Mouse (Mus musculus) lung, postnatal 25 days (tissue): ENCODE data around the gene Apoc2.
A peak's percentile ranks its signal among the peaks of the same experiment; 100 is the strongest.

Source experiments
- DNase-seq: peaks from one replicate; pipeline ENCODE4 v3.0.0; 2022; ENCODE audit warnings: low spot score

The Apoc2 gene

DNA sequence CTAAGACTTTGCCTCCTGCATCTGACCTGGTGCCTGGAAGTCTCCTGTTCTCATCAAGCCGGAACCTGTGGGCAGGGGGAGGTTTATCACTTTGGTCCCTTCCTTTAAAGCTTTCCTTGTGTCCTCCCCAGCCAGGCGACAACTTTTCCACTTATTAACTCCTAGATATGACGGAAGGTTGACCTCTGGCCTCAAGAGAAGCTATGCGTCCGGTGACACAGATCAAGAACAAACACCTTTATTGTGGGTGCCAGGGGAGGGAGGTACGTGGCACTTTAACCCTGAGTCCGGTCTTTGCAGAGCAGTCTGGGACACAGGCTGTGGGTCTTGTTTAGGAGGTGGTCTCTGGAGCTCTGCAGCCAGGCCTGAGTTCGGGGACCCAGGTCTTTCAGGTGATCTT, at the start of gene Apoc2:
Apoc2 (minus strand) TSS at position 70 of the 400 bp plus-strand sequence.
- DNase-seq, result no peak

DNA sequence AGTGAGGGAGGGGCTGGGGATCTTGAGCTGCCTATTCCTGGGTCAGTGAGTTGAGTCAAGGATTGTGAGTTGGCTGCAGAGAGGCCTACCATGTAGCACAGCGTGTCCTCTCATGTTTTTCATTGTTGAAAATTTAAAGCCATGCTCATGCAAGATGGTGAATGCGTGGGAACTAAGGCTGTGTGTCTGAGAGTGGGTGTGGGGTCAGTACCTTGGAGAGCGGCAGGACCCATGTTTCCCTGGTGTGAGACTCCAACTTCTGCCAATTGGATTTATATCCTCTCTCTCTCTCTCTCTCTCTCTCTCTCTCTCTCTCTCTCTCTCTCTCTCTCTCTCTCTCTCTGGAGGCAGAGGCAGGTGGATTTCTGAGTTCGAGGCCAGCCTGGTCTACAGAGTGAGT, 48.8 kb upstream of the Apoc2 start:
- DNase-seq, result no peak

DNA sequence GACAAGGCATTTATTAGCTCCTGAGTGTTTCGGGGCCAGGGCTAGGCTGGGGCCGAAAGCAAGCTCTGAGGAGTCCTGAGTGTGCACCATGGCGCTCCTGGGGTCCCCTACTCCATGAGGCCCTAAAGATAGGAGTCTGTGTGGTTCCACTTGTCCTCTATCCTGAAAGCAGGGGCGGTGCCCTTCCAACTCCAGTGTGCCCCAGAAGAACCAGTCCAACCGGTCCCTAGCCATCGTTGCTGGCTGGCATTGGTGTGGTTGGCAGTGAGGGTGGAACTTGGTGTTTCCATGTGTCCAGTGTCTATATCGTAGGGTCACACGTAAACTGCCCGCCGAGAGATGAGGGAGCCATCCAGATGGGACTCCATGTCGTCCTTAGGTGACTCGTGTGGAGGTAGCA, 46.4 kb upstream of the Apoc2 start:
- peak; percentile 83 for DNase-seq

DNA sequence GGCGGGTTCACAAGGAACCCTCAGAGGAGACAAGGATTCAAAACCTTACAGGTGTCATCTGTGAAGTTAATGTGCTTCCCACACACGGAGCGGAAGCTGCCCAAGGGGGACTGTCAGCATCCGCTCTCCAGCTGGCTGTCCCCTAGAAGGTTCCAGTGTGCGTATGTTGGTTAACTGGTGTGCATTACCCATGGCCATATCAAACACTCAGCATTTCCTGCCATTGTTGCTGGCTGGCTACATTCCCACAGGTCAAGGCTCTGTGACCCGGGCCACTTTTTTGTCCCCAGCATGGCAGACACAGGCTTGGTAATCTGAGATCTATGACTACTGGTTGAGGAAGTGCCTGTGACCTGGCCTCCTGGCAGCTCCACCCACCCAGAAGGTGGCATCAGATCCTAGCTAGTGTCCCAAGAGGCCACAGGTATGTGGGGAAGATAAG, 45.0 kb upstream of the Apoc2 start:
- DNase-seq, result peak; percentile 70

DNA sequence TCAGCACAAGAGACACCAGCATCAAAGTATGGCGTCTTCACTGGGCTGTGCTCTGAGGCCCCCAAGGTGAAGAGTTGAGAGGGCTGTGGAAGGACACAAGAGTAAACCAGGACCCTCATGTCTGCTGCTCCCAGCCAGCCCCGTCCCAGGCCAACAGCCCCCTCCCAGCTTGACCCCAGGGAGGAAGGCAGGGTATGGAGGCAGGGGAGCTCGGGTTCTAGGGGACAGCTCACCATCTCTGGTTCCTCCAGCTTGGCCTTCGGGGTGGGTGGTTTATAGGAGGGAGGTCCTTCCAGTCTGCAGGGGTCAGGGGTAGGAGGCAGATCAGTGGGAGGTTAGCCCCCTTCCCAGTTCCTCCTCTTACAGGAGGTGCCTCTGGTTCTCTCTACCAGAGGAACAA, 41.5 kb upstream of the Apoc2 start:
- DNase-seq, result no peak

DNA sequence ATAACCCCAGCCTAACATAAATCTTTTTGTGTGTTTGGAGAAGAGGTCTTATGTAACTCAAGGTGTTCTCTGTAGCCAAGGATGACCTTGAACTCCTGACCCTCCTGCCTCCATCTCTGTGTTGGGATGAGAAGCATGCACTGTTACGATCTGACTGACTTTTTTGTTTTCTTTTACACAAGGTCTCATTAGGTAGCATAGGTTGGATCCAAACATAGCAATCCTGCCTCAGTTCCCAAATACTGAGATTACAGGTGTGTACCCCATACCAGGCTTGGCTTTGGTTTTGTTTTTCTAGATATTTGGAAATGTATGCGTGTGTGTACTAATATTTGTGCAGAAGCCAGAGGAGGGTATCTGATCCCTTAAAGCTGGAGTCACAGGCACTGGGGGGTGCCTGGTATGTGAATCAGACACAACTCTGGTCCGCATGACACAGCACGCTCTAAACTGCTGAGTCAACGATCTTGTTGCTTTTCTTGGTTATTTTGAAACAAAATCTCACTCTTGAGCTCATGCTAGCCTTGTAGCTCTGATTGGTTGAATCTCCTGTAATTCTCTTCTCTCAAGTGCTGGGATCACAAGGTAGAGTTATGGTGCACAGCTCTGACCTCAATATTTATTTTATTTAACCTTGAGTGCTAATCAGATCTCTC, 40.7 kb upstream of the Apoc2 start:
- DNase-seq, result no peak

DNA sequence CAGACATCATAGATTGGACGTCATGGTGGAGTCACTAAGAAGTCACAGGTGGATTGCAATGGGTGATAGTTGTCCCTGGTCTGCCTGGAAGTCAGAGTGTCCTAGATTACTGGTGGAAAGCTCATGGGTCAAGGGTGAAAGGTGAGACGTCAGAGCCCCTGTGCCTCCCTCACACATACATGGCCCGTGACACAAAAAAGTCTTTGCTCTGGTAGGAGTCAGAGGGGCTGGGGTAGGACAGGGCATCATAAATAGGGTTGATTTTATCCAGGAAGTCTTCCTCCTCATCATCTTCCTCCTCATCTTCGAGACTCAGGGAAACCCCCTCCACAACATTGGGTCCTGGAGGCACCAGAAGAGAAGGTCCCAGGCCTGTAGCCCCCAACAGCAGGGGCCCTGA, 39.6 kb upstream of the Apoc2 start:
- DNase-seq, result no peak

DNA sequence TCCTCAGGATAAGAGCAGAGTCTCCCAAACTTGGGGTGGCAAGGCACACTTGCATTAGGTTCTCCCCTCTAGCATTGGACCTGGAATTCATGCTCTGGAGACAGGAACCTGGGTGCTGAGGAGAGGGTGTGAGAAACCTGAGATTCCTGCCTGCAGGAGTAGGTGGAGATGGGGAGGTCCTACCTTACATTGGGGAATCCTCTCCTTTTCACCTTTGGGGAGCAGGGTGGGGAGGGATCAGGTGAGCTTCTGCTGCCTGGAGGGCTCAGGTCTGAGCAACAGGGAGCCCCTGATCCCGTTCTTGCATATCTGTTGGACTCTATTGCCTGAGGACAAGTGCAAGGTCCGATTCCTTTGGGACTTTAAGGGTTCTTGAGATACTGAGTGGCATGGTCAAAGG, 39.1 kb upstream of the Apoc2 start:
- no peak for DNase-seq

DNA sequence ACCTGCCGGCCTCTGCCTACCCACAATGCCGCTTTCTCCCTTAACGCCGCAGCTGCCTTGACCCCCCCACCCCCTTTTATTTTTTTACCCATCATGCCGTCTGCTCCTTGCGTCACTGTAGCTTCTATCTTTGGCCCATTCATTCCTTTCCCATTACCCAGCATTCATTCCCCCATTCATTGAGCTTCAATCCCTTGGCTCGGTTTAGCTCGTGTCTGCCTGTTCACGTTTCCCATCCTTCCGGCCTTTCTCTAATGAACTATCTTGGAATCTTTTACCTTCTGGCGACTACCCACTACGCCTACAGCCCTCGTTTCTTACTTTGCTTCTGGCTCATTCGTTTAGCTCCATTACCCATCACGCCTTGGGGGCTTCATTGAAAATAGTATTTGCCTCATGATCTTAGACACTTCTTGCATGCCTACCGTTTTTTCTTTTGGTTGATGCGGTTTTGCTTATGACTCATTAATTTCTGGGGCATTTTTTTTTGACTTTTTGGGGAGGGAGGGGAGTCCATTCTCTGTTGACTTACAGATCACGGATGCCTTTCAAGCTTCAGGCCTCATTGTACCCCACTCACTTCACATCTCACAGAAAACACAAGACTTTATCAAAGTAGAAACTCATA, 38.4 kb upstream of the Apoc2 start:
- no peak for DNase-seq

DNA sequence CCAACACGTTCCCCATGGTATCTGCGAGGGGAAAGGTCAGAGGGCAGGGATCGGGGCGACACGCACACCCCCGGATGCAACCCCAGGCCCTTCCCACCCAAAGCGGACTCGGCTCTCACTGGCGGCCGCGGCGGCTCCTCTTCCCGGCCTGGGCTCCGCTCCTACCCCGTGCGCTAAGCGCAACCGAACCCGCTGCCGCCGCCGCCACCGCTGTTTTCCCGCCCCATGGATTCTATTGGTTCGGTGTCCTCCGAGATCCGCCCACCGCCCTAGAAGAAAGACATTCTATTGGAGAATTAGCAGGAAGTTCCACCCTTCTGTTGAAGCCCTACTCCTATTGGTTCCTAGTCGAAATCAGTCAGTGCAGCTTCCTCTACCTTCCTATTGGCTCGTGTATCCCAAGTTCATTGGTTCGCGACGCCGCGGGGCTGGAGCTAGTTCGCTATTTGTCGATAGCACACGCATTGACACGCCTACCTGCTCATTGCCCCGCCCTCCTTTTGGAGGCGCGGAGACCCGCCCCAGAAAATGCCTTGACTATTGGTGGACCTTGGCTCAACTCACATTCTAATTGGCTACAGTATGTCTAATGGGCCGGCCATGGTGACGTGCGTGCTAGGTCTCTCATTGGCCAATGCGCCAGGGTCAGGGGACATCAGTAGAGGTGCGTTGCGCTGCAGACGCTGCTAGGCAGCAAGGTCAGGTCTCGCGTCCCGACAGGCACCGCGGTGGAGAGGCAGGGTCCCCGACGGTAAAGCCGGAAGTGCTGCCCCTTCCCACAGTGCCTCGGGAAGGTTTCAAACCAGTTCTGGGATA, 37.7 kb upstream of the Apoc2 start, which contains the start of gene Tomm40:
Tomm40 (minus strand) TSS at position 200 of the 816 bp plus-strand sequence.
- peak; percentile 100 for DNase-seq

DNA sequence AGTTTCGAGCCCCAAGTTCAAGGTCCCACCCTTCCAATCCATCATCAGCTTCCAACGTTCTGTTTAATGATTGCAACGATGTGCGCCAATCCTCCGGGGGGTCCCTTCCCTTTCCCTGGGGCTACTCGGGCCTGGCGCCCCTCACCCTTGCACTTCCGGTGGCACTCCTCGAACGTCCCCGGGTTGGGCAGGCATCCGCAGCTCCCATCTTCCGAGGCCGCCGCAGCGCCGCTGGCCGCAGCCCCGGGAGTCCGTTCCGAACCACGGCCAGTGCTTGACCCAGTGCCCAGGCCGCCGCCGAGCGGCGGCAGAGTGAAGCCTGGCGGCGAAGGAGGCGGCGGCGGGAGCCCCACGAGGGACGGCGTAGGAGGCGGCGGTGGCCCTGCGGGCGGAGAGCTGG, 37.1 kb upstream of the Apoc2 start:
- no peak for DNase-seq

DNA sequence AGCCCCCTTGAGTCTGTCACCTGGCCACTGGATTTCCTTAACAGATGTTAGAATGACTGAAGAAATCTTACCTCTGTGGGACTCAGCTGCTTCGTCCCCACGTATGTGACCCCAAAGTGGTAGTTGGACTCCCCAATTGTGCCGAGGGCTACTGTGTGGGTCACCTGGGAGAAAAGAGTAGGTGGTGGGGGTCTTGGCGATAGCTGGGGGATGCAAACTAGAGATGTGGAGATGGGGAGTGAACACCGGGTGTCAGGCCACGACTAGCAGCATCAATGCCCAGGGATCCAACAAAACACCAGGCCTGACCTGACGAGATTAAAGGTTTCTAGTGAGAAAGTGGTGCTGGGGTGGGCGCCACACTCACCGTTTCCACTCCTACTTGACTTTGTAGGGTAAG, 35.9 kb upstream of the Apoc2 start:
- no peak for DNase-seq

DNA sequence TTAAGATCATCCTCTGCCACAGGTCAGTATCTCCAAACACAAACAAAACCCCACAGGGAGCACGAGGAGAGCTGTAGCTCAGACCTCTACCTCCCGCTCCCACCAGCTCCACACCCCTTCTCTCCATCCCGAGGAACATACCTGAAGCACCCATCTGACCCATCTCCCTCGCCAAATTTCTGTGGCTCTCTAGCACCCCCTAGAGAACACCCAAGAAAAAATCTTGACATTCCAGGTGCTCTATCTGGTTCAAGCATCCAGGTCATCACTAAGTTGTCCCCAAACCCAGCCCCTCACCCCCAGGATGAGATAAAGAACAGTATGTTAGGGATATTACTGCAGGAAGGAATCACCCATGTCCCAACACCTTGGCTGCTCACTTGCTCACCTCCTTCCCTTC, 35.5 kb upstream of the Apoc2 start:
- no peak for DNase-seq

DNA sequence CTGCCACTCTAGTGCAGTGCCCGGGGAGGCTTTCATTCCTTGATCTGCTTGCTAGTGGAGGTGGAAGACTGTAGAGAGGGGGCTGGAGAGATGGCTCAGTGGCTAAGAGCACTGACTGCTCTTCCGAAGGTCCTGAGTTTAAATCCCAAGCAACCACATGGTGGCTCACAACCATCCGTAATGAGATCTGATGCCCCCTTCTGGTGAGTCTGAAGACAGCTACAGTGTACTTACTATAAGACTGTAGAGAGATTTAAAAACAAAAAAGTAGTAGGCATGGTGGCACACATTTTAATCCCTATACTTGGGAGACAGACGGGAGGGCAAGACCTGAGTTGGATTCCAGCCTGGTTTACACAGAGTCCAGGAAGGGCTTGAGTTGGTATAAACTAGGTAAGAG, 34.7 kb upstream of the Apoc2 start:
- no peak for DNase-seq

DNA sequence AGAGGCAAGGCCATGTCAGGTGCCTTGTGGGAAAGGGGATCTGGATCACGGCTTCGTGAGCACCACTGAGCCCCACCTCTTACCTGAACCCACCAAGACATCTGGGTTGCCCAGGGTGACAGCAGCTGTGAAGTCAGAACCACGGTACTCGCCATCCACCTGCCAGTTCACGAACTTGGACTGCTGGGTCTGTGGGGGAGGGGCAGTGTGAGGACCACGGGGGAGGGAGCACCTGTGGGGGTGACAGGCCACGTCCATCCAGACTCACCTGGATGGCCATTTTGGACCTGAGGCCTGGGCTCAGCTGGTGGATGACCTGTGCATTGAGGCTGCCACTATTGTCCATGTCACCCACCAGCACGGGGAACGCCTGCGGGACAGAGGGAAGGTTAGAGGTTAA, 32.9 kb upstream of the Apoc2 start:
- no peak for DNase-seq

DNA sequence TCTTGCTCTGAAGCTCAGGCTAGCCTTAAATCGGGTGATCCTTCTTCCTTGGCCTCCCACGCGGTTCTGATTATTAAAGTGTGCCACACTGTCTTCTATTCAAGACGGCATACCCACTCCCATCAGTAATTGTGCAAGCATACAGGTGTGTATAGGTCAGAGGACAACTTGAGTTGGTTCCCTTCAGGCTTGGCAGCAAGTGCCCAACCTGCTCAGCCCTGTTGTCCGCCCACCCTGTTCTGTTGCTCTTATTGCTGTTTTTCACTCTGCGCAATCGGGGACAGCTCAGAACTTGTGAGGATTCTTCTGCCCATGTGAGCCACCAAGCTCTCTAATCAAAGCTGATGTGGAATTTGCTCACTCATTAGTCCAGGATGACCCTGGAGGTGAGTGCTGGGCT, 27.5 kb upstream of the Apoc2 start:
- no peak for DNase-seq

DNA sequence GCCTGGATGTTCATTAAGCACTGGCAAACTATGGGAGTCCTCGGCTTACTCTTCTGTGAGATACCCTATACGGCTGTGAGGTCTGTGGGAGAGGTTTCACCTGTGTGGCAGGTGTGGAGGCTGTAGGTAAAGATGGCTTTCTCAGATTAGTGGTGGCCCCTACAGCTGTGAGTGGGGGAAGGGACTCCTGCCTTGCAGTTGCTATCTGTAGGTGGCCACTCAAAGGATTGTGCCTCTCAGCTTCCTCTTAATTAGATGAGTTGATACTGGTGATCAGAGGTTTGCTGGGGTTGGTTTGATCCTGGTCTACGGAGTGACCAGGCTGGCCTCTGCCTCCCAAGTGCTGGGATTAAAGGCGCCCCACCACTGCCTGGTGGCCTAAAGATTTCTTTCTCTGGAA, 26.7 kb upstream of the Apoc2 start:
- no peak for DNase-seq

DNA sequence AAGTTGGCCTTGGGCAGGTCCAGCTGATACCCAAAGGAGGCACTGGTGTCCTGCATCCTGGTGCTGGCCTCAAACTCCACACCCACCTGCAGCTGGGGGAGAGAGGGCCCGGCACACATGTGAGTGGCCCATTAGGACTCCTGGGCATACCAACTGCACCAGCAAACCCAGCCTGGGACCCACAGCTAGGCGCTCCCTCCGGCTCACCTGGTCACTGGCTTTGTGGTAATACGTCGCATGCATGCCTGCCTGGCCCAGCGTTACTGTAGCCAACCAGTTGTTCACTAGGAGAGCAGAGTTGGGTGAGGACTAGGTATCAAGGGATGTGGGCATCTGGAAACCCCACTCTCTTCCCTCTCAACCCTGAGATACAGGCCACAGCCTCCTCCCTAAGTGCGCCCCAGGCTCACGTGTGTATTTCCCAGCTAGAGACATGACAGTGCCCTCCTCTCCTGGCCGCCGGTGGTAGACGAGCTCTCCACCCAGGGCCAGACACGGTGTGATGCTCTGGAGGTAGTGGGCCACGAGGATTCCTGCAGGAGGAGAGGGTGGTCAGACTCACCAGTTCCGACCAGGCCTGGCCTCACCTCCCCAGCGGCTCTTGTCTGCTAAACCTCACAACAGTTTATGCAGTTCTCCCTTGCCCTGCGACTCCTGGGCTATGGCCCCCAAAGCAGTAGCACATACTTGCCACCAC, 25.3 kb upstream of the Apoc2 start:
- DNase-seq, result no peak

DNA sequence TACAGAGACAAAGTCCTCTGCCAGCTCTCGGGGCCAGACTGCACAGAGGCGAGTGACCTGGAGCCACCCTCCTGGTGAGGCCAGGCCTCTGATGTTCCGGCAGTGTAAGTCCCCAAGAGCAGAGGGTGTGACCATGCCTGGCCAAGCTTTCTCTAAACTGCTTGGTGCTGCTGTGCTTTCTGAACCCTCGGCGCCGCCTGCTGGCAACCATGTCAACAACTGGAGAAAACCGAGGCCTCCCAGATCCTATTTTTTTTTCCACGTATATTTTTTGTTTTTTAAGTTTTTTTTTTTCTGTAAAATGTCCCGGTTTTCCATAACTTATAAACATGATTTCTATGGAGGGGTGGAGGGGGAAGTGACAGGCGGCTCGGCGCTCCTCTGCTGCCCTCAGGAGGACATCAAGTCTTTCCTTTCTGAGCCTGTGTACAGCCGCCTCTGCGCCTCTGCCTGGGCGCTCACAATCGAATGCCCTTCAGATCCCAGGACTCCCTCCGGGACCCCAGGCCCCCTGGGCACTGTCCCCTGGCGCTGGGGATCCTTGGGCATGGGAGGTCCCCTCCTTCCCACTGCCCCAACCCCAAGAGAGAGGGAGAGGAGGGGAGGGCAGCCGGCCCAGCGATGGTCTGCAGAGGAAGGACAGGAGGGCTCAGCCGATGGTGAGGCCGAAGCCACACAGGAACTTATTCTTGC, 23.5 kb upstream of the Apoc2 start:
- peak; percentile 81 for DNase-seq

DNA sequence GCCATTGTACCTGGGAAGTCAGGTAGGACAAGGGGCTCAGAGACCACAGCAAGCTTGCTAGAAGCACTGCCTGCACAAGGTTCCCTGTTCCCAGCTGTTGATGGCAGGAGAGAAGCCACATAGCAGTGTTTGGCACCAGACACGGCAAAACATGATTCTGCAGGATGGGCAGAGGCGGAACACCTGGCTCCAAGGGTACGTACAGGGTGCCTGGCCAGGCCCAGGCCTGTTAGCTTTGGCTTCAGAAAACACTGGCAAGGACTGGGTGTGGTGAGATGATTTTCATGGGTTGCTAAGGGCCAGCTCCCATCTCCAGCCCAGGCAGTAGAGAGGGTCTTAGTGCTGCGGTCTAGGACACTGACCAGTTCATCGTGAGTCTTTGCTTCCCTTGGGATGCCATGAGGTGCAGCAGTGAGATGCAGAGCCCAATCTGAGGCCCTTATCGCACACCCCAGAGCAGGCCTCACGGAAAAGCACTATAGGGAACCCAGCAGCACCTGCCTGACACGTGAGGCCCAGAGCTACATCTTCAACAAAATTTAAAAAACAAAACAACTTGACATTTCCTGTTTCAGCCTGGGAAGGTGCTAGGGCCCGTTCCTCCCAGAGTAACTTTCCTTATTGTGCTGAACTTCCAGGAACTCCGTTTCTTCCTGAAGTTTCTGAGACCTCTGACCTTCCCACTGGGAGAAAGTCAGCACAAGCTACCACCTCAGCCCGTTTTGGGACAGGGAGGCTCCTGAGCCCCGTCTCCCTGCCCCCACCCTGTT, 22.7 kb upstream of the Apoc2 start:
- DNase-seq, result no peak

DNA sequence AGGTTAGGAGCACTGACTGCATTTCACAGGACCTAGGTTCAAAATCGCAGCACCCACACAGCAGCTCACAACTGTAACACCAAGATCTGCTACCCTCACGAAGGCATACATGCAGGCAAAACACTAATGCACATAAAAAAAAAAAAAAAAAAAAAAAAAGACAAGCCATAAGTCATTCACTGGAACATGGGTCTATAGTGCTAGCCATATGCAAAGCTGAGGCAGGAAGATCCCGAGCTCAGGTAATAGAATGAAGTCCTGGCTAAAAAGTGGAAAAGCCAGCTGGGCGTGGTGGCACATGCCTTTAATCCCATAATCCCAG, 22.0 kb upstream of the Apoc2 start:
- DNase-seq, result no peak
